Mouse (Mus musculus) limb, embryonic 12.5 days (tissue): ENCODE measurements around the gene Rbm12. TPM values are rescaled to one million over a fixed set of nuclear protein-coding genes. Genes with fewer than 3 reads are reported as not detected.
A peak's percentile ranks its signal among the peaks of the same experiment; 100 is the strongest.
"Not testable (repeated sequence)": the region's sequence is repeated elsewhere in the genome, so short reads cannot be mapped to it uniquely, and the experiment has no call there.

Experiments
- ATAC-seq: fragments of 200-750 bp; cut with Nextera tagmentation; 2 replicates; pipeline ENCODE4 v1.8.0; 2017; ENCODE audit warnings: low read depth, moderate TSS enrichment; ENCODE audit not compliant: insufficient number of reproducible peaks, insufficient read depth, low FRiP score, low TSS enrichment
- H3K27ac ChIP-seq: fragments of 300-500 bp; sonication (generic); 2 replicates; pipeline ENCODE4 v1.5.1; 2016; ENCODE audit warnings: mild to moderate bottlenecking, moderate library complexity
- H3K27me3 ChIP-seq: fragments of 300-500 bp; sonication (generic); 2 replicates; pipeline ENCODE4 v1.6.1; 2016; ENCODE audit warnings: mild to moderate bottlenecking, moderate library complexity
- H3K36me3 ChIP-seq: fragments of 300-500 bp; sonication (generic); 2 replicates; pipeline ENCODE4 v1.6.1; 2016; ENCODE audit warnings: mild to moderate bottlenecking, moderate library complexity
- H3K4me1 ChIP-seq: fragments of 300-500 bp; sonication (generic); replicated peaks from 2 replicates; pipeline ENCODE4 v1.6.1; 2016
- H3K4me2 ChIP-seq: fragments of 300-500 bp; sonication (generic); 2 replicates; pipeline ENCODE4 v1.6.1; 2016; ENCODE audit warnings: mild to moderate bottlenecking, moderate library complexity
- H3K4me3 ChIP-seq: fragments of 300-500 bp; sonication (generic); replicated peaks from 2 replicates; pipeline ENCODE4 v1.5.1; 2016; ENCODE audit warnings: mild to moderate bottlenecking
- H3K9ac ChIP-seq: fragments of 300-500 bp; sonication (generic); replicated peaks from 2 replicates; pipeline ENCODE4 v1.6.1; 2016; ENCODE audit warnings: mild to moderate bottlenecking, moderate library complexity
- H3K9me3 ChIP-seq: fragments of 300-500 bp; sonication (generic); 2 replicates; pipeline ENCODE4 v1.6.1; 2016; ENCODE audit warnings: mild to moderate bottlenecking, moderate library complexity
- WGBS: fragments of 180-500 bp; shearing (Covaris S2); methylation state at CpG from one replicate; pipeline ENCODE4 v1.1.7; 2016; 5-methylcytosine and 5-hydroxymethylcytosine counted together
- polyA plus RNA-seq: library from polyadenylated mRNA; unstranded; fragments of >200 nt; fragmentation: Nextera tagmentation; extraction: Ambion mirVana; gene quantifications from 2 replicates; pipeline ENCODE4 v1.2.1, GENCODE M21; 2016

Gene Rbm12
- polyA plus RNA-seq, 1 experiment from 2014 or later, result 38.0 TPM

DNA sequence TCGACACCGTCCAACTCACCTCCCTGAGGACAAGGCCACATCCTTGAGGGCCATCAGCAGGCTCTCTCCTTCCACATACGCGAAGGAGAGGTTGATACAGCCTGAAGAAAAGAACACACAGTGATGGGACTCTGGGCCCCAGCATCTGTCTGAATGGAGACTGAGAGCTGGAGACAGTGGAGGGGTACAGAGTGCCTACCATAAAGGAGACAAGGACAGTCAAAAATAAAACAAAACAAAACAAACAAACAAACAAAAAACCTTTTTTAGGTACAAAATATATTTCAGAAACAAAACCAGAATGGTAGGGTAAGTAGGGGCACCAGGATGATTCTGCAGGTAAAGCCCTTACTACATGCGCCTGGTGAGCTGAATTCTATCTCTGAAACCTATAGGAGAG, 15.2 kb upstream of the Rbm12 start, which contains the start of gene Gm28036:
Gene Gm28036, minus strand, starts transcription at position 101 of the 400 bp plus-strand sequence.
- Histone ChIP-seq H3K36me3 (peaks cover 47% of the 10 kb centered on the region; the same call in 1 of the 2 replicates), H3K4me1 (no peaks in the 10 kb centered on the region), H3K4me2 (no peak within 1 kb of the TSS), H3K9ac (no peak within 1 kb of the TSS), H3K27ac (no peak within 1 kb of the TSS), H3K27me3 (no peaks in the 10 kb centered on the region), H3K9me3 (no peaks in the 10 kb centered on the region), H3K4me3 (no peak within 1 kb of the TSS)
- 94% methylated on average over 5 of the region's 5 CpGs for WGBS
- no peak for ATAC-seq

DNA sequence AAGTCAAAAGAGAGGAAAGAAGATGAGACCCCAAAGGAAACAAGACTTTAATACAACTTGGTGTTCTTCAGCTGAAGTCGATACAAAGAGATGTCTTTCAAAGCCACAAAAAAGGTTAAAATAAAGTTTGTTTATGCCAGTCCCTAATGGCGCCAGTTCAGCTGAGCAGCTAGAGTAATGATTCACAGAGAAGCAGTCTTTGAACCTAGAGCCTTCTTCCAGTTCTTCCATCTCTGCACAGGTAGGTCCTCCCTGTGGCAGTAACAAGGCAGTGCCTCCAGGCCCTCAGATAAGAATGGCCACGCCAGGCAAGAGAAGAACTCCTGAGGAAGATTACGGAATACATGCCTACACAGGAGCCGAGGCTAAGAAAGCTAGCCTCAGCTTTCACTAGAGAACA, 12.0 kb upstream of the Rbm12 start:
- Histone ChIP-seq H3K4me1 (no peaks in the 10 kb centered on the region), H3K27me3 (no peaks in the 10 kb centered on the region), H3K27ac (no peak overlapping the region), H3K36me3 (peaks cover 37% of the 10 kb centered on the region; the same call in 1 of the 2 replicates), H3K9ac (no peak overlapping the region), H3K4me2 (no peak overlapping the region), H3K9me3 (no peaks in the 10 kb centered on the region), H3K4me3 (no peak overlapping the region)
- ATAC-seq, result no peak
- 94% methylated on average over 5 of the region's 5 CpGs for WGBS

DNA sequence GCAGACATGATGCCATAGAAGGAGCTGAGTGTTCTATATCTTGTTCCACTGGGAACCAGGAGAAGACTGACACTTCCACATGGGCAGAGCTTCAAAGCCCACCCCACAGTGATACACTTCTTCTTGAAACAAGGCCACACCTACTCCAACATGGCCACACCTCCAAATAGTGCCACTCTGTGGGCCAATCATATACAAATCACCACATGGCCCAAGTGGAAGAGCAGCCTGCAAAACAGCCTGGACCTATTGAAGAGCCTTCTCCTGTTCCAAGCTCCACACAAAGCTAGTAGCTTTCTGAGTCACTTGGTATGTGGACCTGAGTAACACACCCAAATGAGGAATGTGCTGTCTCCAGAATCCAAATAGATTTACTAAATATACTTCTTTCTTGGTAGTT, 7.8 kb upstream of the Rbm12 start:
- H3K4me3 ChIP-seq, result no peak overlapping the region
- ATAC-seq, result no peak
- no peak overlapping the region for H3K9ac ChIP-seq

DNA sequence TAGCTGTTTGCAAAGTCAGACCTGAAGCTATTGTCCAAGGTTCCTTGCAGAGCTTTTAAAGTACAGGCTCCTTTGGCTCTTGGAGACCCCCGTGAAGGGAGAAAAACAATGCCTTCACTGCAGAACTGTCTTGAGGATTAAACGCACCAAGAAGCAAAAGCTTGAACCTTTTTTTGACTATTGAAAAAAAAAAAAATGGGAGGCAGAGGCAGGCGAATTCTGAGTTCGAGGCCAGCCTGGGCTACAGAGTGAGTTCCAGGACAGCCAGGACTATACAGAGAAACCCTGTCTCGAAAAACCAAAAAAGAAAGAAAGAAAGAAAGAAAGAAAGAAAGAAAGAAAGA, 274 bp upstream of the Rbm12 start:
- not testable (repeated sequence) for H3K27me3 ChIP-seq, H3K4me1 ChIP-seq, H3K36me3 ChIP-seq, H3K9me3 ChIP-seq, ATAC-seq
- H3K9ac ChIP-seq, result peak overlapping the region; percentile 98
- peak overlapping the region; percentile 47 for H3K4me2 ChIP-seq
- peak overlapping the region; percentile 94 for H3K4me3 ChIP-seq
- H3K27ac ChIP-seq, result peak overlapping the region; percentile 94
- WGBS, result 25% methylated on average over 5 of the region's 5 CpGs

More for the DNA sequence above, 7.8 kb upstream of the Rbm12 start:
- Histone ChIP-seq H3K36me3 (peaks cover 8% of the 10 kb centered on the region; the same call in 1 of the 2 replicates), H3K9me3 (no peaks in the 10 kb centered on the region), H3K27me3 (no peaks in the 10 kb centered on the region), H3K4me1 (no peaks in the 10 kb centered on the region), H3K4me2 (no peak overlapping the region), H3K27ac (no peak overlapping the region)

DNA sequence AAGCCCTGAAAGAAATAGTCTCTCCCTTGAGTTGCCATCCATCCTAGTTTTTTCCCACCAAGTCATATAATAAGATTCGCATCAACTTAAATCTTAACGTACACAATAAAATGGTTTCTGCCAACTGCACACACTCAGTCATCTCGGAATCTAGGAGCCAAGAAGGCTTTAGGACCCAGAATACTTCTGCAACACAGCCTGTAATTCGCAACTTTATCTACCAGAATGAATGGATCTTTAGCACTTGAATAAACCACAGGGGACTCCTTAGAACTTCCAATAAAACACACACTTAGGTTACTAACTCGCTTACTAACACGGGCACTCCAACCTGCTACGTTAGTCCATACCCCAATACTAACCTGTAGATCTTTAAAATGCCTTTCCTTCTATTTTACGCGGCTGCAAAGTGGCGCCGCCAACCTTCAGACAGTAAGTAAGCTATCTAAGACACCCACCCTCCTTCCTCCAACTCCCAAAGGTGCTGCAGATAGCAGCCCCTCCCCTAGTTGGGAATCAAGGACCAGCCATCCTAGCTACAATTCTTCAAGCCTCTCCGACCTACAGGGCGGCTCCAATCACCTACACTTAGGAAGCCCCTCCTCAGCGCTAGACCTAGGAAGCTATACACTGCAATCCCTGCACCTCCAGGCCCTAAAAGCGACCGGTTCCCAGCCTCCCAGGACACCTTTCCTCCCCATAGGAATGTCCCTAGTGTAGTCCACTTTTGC, 986 bp downstream of the Rbm12 start:
- Histone ChIP-seq H3K4me1 (peaks cover 14% of the 10 kb centered on the region), H3K4me2 (peak overlapping the region; percentile 66), H3K27ac (peak overlapping the region; percentile 94), H3K36me3 (peaks cover 4% of the 10 kb centered on the region; the same call in 1 of the 2 replicates), H3K27me3 (no peaks in the 10 kb centered on the region), H3K9ac (peak overlapping the region; percentile 98), H3K4me3 (peak overlapping the region; percentile 94), H3K9me3 (no peaks in the 10 kb centered on the region)
- ATAC-seq, result peak; percentile 59; the same call in 1 of the 2 replicates
- WGBS, result 2% methylated on average over 16 of the region's 16 CpGs

DNA sequence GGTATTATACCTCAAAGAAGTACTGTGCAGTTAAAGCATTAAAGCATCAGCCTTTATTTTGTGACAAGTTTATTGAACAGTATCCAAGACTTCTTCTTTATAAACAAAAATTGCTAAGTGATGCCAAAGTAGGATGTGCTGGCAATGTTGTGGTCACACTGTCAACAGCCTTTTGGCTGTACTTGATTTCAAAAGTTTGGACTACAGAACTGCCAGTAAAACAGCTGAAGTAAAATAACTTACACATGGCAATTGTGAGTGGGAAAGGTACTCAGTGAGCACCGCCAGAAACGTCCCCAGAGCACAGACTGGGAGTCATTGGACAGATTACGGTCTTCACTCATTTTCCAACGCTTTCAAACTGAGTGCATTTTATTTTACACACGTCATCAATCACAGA, 19.9 kb downstream of the Rbm12 start:
- 79% methylated on average over 5 of the region's 5 CpGs for WGBS
- H3K36me3 ChIP-seq, result peaks cover 46% of the 10 kb centered on the region
- ATAC-seq, result no peak

DNA sequence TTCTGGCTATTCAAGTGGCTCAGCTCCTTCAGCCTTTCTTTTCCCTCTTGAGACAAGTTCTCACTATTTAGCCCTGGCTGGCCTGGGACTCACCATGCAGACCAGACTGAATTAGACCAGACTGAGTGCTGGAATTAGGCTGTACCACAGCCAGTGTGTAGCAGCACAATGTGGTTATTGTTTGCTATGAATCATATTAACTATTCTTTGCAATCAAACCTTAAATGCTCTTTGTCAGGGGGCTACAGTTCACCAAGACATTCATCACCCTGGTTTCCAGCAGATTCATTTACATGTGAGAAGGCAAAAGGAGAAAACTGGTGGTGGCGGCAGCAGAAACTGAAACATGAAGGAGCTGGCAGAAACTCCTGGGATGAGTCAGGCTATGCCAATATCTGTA, 22.0 kb downstream of the Rbm12 start:
- no peak overlapping the region for H3K4me2 ChIP-seq
- no peaks in the 10 kb centered on the region for H3K27me3 ChIP-seq
- no peak overlapping the region for H3K27ac ChIP-seq
- no peak overlapping the region for H3K4me3 ChIP-seq
- ATAC-seq, result no peak
- peaks cover 25% of the 10 kb centered on the region for H3K36me3 ChIP-seq
- H3K9me3 ChIP-seq, result no peaks in the 10 kb centered on the region
- H3K9ac ChIP-seq, result no peak overlapping the region
- 91% methylated on average over 1 of the region's 1 CpGs for WGBS
- 0 out of 2 replicates have a peak, but pooled peaks cover 3% of the 10 kb centered on the region for H3K4me1 ChIP-seq

More for the DNA sequence above, 19.9 kb downstream of the Rbm12 start:
- Histone ChIP-seq H3K9me3 (no peaks in the 10 kb centered on the region), H3K4me2 (no peak overlapping the region), H3K27me3 (no peaks in the 10 kb centered on the region), H3K4me1 (0 out of 2 replicates have a peak, but pooled peaks cover 3% of the 10 kb centered on the region), H3K4me3 (no peak overlapping the region), H3K27ac (no peak overlapping the region), H3K9ac (no peak overlapping the region)

DNA sequence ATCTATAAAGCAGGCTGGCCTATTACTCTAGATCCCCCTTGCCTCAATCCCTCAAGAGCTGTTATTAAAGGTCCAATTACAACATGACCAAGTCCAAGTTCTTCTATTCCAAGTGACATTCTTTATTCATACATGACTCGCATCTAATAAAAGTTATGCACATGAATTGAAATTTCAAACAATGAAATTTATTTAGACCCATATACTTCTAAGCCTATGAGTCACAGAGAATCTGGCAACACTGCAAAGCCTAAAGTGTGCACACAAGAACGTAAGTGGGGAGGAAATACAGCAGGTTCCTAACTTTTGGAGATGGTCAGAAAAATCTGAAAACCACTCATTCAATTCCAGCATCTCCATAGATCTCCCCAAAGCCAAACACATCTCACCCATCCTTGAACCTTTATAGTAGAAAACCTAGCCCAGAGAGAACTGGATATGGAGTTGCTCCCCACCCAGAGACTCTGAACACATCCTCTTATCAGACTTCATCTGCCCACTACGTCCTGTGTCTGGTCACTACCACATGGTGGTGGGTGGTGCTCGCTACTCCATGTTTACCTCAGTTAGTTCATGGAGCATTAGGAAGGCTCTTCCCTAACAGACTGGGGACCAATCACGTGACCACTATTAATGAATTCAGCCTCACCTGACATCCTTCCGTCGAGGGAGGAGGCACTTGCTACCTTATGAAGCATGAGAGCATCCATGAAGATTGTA, 24.2 kb downstream of the Rbm12 start:
- H3K36me3 ChIP-seq, result peaks cover 24% of the 10 kb centered on the region
- H3K9me3 ChIP-seq, result no peaks in the 10 kb centered on the region
- 86% methylated on average over 7 of the region's 7 CpGs for WGBS
- no peak overlapping the region for H3K9ac ChIP-seq
- 0 out of 2 replicates have a peak, but pooled peaks cover 3% of the 10 kb centered on the region for H3K4me1 ChIP-seq
- H3K27ac ChIP-seq, result no peak overlapping the region
- no peak for ATAC-seq
- H3K4me3 ChIP-seq, result no peak overlapping the region
- no peak overlapping the region for H3K4me2 ChIP-seq
- H3K27me3 ChIP-seq, result no peaks in the 10 kb centered on the region

DNA sequence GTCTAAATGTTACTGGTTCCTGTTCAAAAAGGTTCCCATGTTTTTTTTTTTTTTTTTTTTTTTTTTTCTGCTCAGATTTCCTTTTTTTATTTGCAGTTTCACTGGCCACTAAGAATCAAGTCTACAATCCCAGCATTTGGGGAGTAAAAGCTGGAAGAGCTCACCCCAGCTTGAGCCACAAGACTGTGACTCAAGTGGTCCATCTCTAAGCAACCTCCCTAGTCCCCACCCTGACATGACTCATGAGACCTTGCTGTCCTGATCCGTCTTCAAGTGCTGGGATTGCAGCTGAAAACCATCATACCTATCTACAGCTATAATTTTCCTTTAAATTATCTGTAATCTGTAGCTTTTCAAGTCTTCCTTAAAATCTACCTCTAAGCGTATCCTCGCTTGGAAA, 27.2 kb downstream of the Rbm12 start:
- ATAC-seq, result no peak
- Histone ChIP-seq H3K9ac (no peak overlapping the region), H3K27ac (no peak overlapping the region), H3K9me3 (no peaks in the 10 kb centered on the region), H3K4me1 (no peaks in the 10 kb centered on the region), H3K4me3 (no peak overlapping the region), H3K4me2 (no peak overlapping the region), H3K27me3 (no peaks in the 10 kb centered on the region), H3K36me3 (peaks cover 14% of the 10 kb centered on the region)
- whole genome bisulfite sequencing, result 88% methylated on average over 3 of the region's 3 CpGs

DNA sequence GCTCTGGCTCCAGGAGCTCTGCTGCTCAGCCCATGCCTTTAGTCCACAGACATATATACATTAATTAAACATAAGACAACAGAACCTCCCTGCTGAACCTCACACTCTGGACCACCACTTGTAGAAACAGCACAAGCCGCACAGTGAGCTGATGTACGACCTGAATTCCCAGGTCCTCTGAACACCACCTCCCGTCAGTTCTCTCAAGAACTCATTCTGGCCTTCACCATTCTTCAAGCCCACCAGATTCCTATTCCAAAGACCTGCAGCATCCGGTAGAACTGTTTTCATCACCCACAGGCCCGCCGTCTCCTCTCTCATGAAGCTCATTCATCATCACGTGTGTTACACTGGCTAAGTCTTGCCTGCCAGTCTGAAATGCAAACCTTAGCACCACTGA, 31.4 kb downstream of the Rbm12 start:
- WGBS, result 88% methylated on average over 7 of the region's 7 CpGs
- H3K4me1 ChIP-seq, result no peaks in the 10 kb centered on the region
- H3K36me3 ChIP-seq, result peaks cover 44% of the 10 kb centered on the region

DNA sequence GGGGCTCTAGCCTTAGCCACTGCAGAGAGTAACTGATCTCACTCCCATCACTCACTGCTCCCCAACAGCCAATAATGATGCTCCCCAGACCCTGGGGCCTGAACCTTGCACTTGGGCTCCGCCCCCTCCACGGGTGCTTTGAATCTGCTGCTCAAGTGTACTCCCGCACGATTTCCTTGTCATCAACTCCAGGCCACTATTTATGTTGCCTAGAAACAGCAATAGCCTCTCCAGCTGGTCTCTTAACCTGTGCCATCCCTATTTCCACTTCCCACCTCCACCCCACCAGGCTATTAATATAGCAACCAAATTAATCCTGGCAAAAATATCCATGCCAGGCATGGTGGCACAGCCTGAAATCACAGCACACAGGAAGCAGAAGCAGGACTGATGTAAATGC, 32.1 kb downstream of the Rbm12 start:
- Histone ChIP-seq H3K9me3 (no peaks in the 10 kb centered on the region), H3K9ac (no peak overlapping the region), H3K4me3 (no peak overlapping the region), H3K4me2 (no peak overlapping the region), H3K27ac (no peak overlapping the region), H3K36me3 (peaks cover 51% of the 10 kb centered on the region), H3K4me1 (no peaks in the 10 kb centered on the region), H3K27me3 (no peaks in the 10 kb centered on the region)
- no peak for ATAC-seq
- 46% methylated on average over 4 of the region's 4 CpGs for WGBS

More for the DNA sequence above, 31.4 kb downstream of the Rbm12 start:
- Histone ChIP-seq H3K27me3 (no peaks in the 10 kb centered on the region), H3K4me2 (no peak overlapping the region), H3K4me3 (no peak overlapping the region), H3K27ac (no peak overlapping the region), H3K9ac (no peak overlapping the region; the same call in 1 of the 2 replicates), H3K9me3 (no peaks in the 10 kb centered on the region)
- no peak for ATAC-seq
